Mouse (Mus musculus): Measurements from ENCODE around the gene Irf2.

- TF ChIP-seq CTCF (IDR thresholded peaks at IDR 0.05; ENCODE audit: control insufficient read depth, insufficient read depth, insufficient replicate concordance, low read depth, low read length) (no peak), POLR2A (IDR thresholded peaks at IDR 0.05; ENCODE audit: control insufficient read depth, low read depth, low read length) (no peak)
These were observed 32.8 kb upstream of the Irf2 start for GRCm38 (mm10) chr8:46706730-46707129.
